Mouse (Mus musculus) limb, embryonic 10.5 days (tissue): Measurements from ENCODE around the gene Myh3. TPM values are rescaled to one million over a fixed set of nuclear protein-coding genes. Genes with fewer than 3 reads are reported as not detected.

ENCODE experiments used
- DNase-seq: peaks from one replicate; pipeline ENCODE4 v3.0.0-alpha.2; 2017; ENCODE audit warnings: low spot score
- H3K27ac ChIP-seq: fragments of 300-500 bp; sonication (generic); 2 replicates; pipeline ENCODE4 v1.5.1; 2016; ENCODE audit warnings: mild to moderate bottlenecking
- H3K27me3 ChIP-seq: fragments of 300-500 bp; sonication (generic); 2 replicates; pipeline ENCODE4 v1.6.1; 2016; ENCODE audit warnings: low read depth, mild to moderate bottlenecking; ENCODE audit not compliant: poor library complexity, severe bottlenecking
- H3K36me3 ChIP-seq: fragments of 300-500 bp; sonication (generic); 2 replicates; pipeline ENCODE4 v1.6.1; 2016; ENCODE audit warnings: mild to moderate bottlenecking, moderate library complexity
- H3K4me1 ChIP-seq: fragments of 300-500 bp; sonication (generic); 2 replicates; pipeline ENCODE4 v1.6.1; 2016
- H3K4me3 ChIP-seq: fragments of 300-500 bp; sonication (generic); 2 replicates; pipeline ENCODE4 v1.5.1; 2016; ENCODE audit warnings: mild to moderate bottlenecking, moderate library complexity
- H3K9me3 ChIP-seq: fragments of 300-500 bp; sonication (generic); replicated peaks from 2 replicates; pipeline ENCODE4 v1.6.1; 2016; ENCODE audit warnings: mild to moderate bottlenecking
- WGBS: fragments of 180-500 bp; shearing (Covaris S2); methylation state at CpG from one replicate; pipeline ENCODE4 v1.1.7; 2016; 5-methylcytosine and 5-hydroxymethylcytosine counted together
- polyA plus RNA-seq: library from polyadenylated mRNA; unstranded; fragments of >200 nt; fragmentation: Nextera tagmentation; extraction: Ambion mirVana; gene quantifications from 2 replicates; pipeline ENCODE4 v1.2.1, GENCODE M21; 2016

Gene Myh3
- polyA plus RNA-seq, 1 experiment from 2014 or later: 0.78 TPM

DNA sequence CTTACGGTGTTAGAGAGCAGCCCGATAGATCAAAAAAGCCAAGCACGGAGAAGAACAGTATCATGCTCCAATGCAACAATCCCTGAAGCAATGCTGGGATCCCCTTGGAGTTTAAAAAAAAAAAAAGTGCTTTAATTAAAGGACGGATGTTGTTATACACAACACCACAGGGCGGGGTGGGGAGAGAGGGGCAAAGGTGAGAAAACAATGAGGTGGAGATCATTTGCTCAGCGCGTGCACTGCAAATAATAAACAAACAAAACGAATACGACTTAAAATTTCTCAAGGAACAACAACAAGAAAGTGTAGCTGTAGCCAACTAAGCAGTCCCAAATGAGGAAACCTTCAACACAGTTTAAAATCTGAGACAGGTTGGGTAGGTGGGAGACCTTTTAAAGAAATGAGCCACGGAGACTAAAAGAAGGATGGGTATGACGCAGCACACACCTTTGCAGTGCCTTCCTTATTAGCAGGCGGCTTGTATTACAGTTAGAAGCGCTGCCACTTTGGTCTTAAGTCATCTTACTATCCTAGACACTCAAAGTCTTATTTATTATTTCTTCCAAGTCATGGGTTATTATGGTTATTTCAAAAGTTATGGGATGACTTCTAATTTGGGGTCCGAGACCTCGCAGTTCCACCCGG lies 26.3 kb upstream of the Myh3 start:
- H3K27ac ChIP-seq: peak overlapping the region; percentile 88
- H3K27me3 ChIP-seq: no peaks in the 10 kb centered on the region
- H3K9me3 ChIP-seq: no peaks in the 10 kb centered on the region
- WGBS: 11% methylated on average over 16 of the region's 16 CpGs
- peaks cover 45% of the 10 kb centered on the region for H3K36me3 ChIP-seq
- peak overlapping the region; percentile 98 for H3K4me3 ChIP-seq
- DNase-seq: no peak
- peaks cover 12% of the 10 kb centered on the region for H3K4me1 ChIP-seq

DNA sequence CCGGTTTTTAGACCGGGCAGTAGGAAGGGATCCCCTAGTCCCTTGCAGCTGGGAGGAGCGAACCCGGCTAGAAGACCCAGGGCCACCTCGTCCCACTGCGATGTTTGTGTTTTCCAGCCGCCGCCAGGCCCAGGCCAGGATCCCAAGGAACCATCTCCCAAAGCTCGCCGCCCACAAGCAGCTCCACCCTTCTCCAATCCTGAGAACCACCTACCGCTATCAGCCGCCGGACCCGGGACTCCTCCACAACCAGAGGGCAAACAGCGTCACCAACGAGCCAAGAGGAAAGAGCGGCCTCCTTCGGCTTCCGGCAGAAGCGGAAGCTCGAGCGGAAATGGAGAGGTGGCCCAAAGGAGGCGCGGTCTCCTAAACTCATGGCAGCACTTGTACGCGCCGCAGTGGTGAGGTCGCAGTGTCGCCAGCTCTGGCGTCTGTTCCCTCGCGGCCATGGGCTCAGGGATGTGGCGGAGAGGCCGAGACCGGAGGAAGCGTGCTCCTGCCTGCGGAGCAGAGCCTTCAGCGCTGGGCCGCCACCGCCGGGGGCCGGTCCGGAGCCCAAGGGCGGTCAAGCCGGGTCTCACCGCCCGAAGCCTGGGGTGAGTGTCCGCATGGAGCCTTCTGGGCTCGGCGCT lies 25.7 kb upstream of the Myh3 start, which contains the start of the genes Adprm and Sco1:
Gene Adprm (minus strand): TSS at position 274 of the 632 bp plus-strand sequence.
Gene Sco1 (plus strand): TSS at position 350 of the 632 bp plus-strand sequence.
- peak within 1 kb of the TSS; percentile 88 for H3K27ac ChIP-seq
- no peaks in the 10 kb centered on the region for H3K9me3 ChIP-seq
- WGBS: under 1% methylated on average over 50 of the region's 50 CpGs
- DNase-seq: peak; percentile 87
- H3K4me1 ChIP-seq: peaks cover 12% of the 10 kb centered on the region
- no peaks in the 10 kb centered on the region for H3K27me3 ChIP-seq
- peaks cover 52% of the 10 kb centered on the region for H3K36me3 ChIP-seq
- peak within 1 kb of the TSS; percentile 98 for H3K4me3 ChIP-seq

- no peak for DNase-seq
- Histone ChIP-seq H3K27me3 (no peaks in the 10 kb centered on the region), H3K9me3 (no peaks in the 10 kb centered on the region), H3K4me3 (no peak overlapping the region), H3K4me1 (peaks cover 12% of the 10 kb centered on the region), H3K27ac (no peak overlapping the region), H3K36me3 (peaks cover 63% of the 10 kb centered on the region)
- 90% methylated on average over 8 of the region's 8 CpGs for WGBS
These were observed 23.2 kb upstream of the Myh3 start for GRCm38 (mm10) chr11:67054754-67055365.

- no peak overlapping the region for H3K27ac ChIP-seq
- no peaks in the 10 kb centered on the region for H3K9me3 ChIP-seq
- no peaks in the 10 kb centered on the region for H3K27me3 ChIP-seq
- WGBS: 97% methylated on average over 2 of the region's 2 CpGs
- H3K36me3 ChIP-seq: peaks cover 98% of the 10 kb centered on the region
- H3K4me3 ChIP-seq: no peak overlapping the region
- DNase-seq: no peak
- no peaks in the 10 kb centered on the region for H3K4me1 ChIP-seq
These were observed 16.8 kb upstream of the Myh3 start for GRCm38 (mm10) chr11:67061311-67061710.

DNA sequence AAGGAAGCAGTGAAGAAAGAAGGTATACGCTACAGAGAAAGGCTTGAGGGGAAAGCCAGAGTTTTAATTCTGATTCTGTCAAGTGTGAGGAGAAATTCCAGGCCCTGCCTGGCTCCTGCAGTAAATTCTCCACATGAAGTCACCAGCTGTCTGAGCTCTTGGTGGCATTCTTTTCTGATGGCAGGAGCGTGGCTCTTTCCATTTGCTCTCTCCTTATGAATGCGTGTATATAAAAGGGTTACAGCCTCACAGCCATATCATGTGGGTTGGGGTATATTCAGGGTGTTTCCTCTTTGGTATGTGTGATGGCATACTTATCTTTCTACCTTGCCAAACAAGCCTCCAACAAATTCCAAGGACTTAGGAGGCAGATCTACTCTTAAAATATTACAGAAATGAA lies 15.4 kb upstream of the Myh3 start:
- Histone ChIP-seq H3K36me3 (peaks cover 97% of the 10 kb centered on the region), H3K27ac (no peak overlapping the region), H3K4me3 (no peak overlapping the region), H3K4me1 (no peaks in the 10 kb centered on the region), H3K9me3 (no peaks in the 10 kb centered on the region), H3K27me3 (no peaks in the 10 kb centered on the region)
- no peak for DNase-seq
- 93% methylated on average over 3 of the region's 3 CpGs for WGBS

GRCm38 (mm10) chr11:67067741-67068140 lies 10.4 kb upstream of the Myh3 start:
- Histone ChIP-seq H3K4me3 (no peak overlapping the region), H3K27ac (no peak overlapping the region), H3K4me1 (no peaks in the 10 kb centered on the region), H3K9me3 (no peaks in the 10 kb centered on the region), H3K36me3 (peaks cover 51% of the 10 kb centered on the region), H3K27me3 (no peaks in the 10 kb centered on the region)
- WGBS: 93% methylated on average over 3 of the region's 3 CpGs
- DNase-seq: no peak

DNA sequence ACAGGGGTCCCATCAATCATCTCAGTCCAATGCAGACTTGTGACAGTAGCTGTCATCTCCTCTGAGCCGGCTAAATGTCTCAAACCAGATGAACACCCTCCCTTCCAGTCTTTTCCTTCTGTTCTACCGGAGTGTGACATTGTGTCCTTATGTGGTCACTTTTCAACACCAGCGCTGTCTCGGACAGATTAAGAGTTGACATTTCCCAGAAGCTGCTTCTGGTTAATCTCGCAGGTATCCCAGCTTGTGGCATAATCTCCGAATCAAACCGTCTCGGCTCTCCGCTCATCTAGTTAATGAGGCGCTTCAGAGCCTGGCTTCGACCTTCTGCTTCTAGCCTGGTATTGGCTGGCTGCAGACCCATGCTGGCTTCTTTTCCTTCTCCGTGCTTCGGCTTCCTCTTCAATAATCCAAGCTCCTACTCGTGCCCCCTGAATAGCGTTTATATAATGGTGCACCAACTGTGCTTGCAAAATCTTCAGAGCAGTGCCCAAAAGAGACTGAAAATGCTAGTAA lies 5.4 kb upstream of the Myh3 start:
- peaks cover 3% of the 10 kb centered on the region for H3K36me3 ChIP-seq
- H3K4me3 ChIP-seq: no peak overlapping the region
- 0 out of 2 replicates have a peak, but pooled peaks cover 4% of the 10 kb centered on the region for H3K4me1 ChIP-seq
- 83% methylated on average over 15 of the region's 15 CpGs for WGBS
- DNase-seq: no peak
- no peaks in the 10 kb centered on the region for H3K27me3 ChIP-seq
- H3K27ac ChIP-seq: no peak overlapping the region
- no peaks in the 10 kb centered on the region for H3K9me3 ChIP-seq

GRCm38 (mm10) chr11:67075036-67075435 lies 3.1 kb upstream of the Myh3 start:
- Histone ChIP-seq H3K27ac (no peak overlapping the region), H3K36me3 (no peaks in the 10 kb centered on the region), H3K9me3 (no peaks in the 10 kb centered on the region), H3K27me3 (no peaks in the 10 kb centered on the region), H3K4me1 (0 out of 2 replicates have a peak, but pooled peaks cover 4% of the 10 kb centered on the region), H3K4me3 (no peak overlapping the region)
- DNase-seq: no peak
- 55% methylated on average over 3 of the region's 3 CpGs for WGBS

DNA sequence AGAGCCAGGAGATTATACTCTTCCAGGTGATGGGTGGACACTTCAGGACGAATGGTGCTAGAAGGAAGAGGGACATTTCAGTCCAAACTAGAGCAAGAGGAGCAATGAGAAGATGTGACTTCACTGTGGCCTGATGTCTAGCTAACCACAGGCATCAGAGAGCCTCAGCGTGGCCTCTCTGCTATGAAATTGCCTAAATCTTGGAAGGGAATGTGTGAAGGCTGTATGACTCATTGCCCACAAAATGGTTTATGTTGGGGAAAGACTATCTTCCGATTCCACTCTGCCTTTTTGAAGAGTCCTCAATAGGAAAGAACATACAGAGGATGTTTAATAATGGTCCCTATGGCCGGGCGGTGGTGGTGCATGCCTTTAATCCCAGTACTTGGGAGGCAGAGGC lies 1.3 kb upstream of the Myh3 start:
- H3K27me3 ChIP-seq: no peaks in the 10 kb centered on the region
- H3K4me3 ChIP-seq: no peak overlapping the region
- H3K4me1 ChIP-seq: peaks cover 16% of the 10 kb centered on the region
- DNase-seq: no peak
- H3K36me3 ChIP-seq: no peaks in the 10 kb centered on the region
- WGBS: 90% methylated on average over 5 of the region's 5 CpGs
- H3K9me3 ChIP-seq: no peaks in the 10 kb centered on the region
- no peak overlapping the region for H3K27ac ChIP-seq

DNA sequence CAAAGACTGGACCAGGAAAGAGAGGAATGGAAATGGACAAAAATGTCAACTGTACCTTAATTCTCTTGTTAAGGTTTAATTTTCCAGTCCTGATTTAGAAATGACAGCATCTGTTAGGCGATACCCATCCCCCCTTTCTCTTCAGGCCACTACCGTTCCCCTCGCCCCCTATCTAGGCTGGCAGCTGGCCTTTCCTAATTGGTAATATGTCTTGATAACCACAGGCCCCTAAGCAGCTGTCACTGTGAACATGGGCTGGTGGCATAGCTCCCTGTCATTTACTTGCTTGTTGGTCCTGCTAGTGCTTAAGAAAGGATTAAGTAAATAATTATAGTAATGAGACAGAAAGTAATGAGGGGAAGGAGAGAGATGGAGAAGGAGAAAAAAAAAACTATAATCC lies 665 bp upstream of the Myh3 start:
- no peak overlapping the region for H3K4me3 ChIP-seq
- WGBS: 61% methylated on average over 3 of the region's 3 CpGs
- no peak for DNase-seq
- no peaks in the 10 kb centered on the region for H3K36me3 ChIP-seq
- H3K9me3 ChIP-seq: no peaks in the 10 kb centered on the region
- H3K27ac ChIP-seq: no peak overlapping the region
- 0 out of 2 replicates have a peak, but pooled peaks cover 3% of the 10 kb centered on the region for H3K27me3 ChIP-seq
- H3K4me1 ChIP-seq: peaks cover 16% of the 10 kb centered on the region

- no peak for DNase-seq
- Histone ChIP-seq H3K9me3 (no peaks in the 10 kb centered on the region), H3K27me3 (peaks cover 18% of the 10 kb centered on the region), H3K36me3 (no peaks in the 10 kb centered on the region), H3K4me1 (peaks cover 16% of the 10 kb centered on the region), H3K4me3 (no peak overlapping the region), H3K27ac (no peak overlapping the region)
- 91% methylated on average over 6 of the region's 6 CpGs for WGBS
These were observed 788 bp downstream of the Myh3 start for GRCm38 (mm10) chr11:67078888-67079287.

DNA sequence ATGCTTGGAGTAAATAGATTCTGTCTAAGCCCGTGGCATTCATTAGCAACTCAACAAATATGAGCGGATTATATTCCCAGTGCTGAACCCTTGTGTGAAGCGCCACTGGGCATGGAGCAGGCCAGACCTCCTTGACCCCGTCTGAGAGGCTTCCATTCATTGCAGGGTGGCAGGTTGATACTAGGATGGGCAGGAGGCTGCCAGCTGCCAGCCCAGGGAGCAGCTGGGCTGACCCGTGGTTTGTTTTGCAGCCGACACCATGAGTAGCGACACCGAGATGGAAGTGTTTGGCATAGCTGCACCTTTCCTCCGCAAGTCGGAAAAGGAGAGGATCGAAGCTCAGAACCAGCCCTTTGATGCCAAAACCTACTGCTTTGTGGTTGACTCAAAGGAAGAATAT lies 1.6 kb downstream of the Myh3 start:
- 74% methylated on average over 11 of the region's 11 CpGs for WGBS
- Histone ChIP-seq H3K4me3 (no peak overlapping the region), H3K9me3 (no peaks in the 10 kb centered on the region), H3K27ac (no peak overlapping the region), H3K4me1 (peaks cover 16% of the 10 kb centered on the region), H3K27me3 (peaks cover 26% of the 10 kb centered on the region), H3K36me3 (no peaks in the 10 kb centered on the region)
- no peak for DNase-seq

DNA sequence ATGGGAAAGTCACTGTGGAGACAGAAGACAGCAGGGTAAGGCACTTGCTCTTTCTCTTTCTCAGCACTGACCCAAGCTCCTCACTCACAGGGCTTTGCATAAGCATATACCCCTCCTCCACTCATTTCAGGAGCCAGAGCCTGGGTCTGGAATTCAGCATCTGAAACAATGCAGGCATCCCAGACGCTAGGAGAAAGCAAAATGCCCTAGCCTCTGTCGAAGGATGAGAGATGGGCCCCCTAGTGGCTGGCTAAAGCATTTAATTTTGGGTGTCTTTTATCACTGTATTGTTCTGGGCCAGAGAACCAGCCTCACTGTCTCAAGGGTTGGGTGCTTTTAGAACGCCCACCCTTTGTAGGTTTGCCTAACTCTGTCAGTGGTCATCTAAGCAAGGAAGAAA lies 2.1 kb downstream of the Myh3 start:
- H3K36me3 ChIP-seq: no peaks in the 10 kb centered on the region
- DNase-seq: peak; percentile 65
- no peaks in the 10 kb centered on the region for H3K9me3 ChIP-seq
- peaks cover 31% of the 10 kb centered on the region for H3K27me3 ChIP-seq
- WGBS: 6% methylated on average over 3 of the region's 3 CpGs
- peaks cover 11% of the 10 kb centered on the region for H3K4me1 ChIP-seq
- no peak overlapping the region for H3K4me3 ChIP-seq
- H3K27ac ChIP-seq: no peak overlapping the region
